Mouse (Mus musculus): ENCODE measurements around the gene Mospd3. TPM values are rescaled to one million over a fixed set of nuclear protein-coding genes. Genes with fewer than 3 reads are reported as not detected.

Mospd3 gene
- polyA plus RNA-seq, 1 experiment = 45.3 TPM

- Histone ChIP-seq H3K4me3 (ENCODE audit: insufficient read depth, low read length) (no peak overlapping the region), H3K27ac (ENCODE audit: insufficient read depth, low read length) (no peak overlapping the region), H3K4me1 (ENCODE audit: control insufficient read depth, insufficient read depth, low read length) (no peaks in the 10 kb centered on the region)
- TF ChIP-seq CTCF (IDR thresholded peaks at IDR 0.05; ENCODE audit: extremely low read depth, insufficient read depth, low read length) = no peak
- no peak for TF ChIP-seq POLR2A (IDR thresholded peaks at IDR 0.05; ENCODE audit: extremely low read depth, insufficient read depth, low read length)
Observed at GRCm38 (mm10) chr5:137549840-137550239, 51.0 kb downstream of the Mospd3 start.

Other genes with a start within 250 kb of the Mospd3 start
- gene Zan, start 124.0 kb downstream of the Mospd3 start, polyA plus RNA-seq (2012; rRNA removed) = 0.15 and 0.21 TPM in 2 replicates
- gene Pop7, start 98.5 kb downstream of the Mospd3 start, polyA plus RNA-seq (2012; rRNA removed) = 46.4 and 48.5 TPM in 2 replicates
- gene Gigyf1, start 82.5 kb downstream of the Mospd3 start, polyA plus RNA-seq (2012; rRNA removed) = 41.0 and 50.2 TPM in 2 replicates
- not detected in 2 replicates for gene Epo, start 67.8 kb downstream of the Mospd3 start, polyA plus RNA-seq (2012; rRNA removed)
- 653 and 687 TPM in 2 replicates for gene Gnb2, start 67.5 kb downstream of the Mospd3 start, polyA plus RNA-seq (2012; rRNA removed)
- 179 and 199 TPM in 2 replicates for gene Actl6b, start 47.5 kb downstream of the Mospd3 start, polyA plus RNA-seq (2012; rRNA removed)
- gene Tfr2, start 31.2 kb downstream of the Mospd3 start, polyA plus RNA-seq (2012; rRNA removed) = 22.3 and 25.5 TPM in 2 replicates
- gene Pcolce, start 12.7 kb upstream of the Mospd3 start, polyA plus RNA-seq (2012; rRNA removed) = 12.6 and 13.6 TPM in 2 replicates
- 0.23 and 0.29 TPM in 2 replicates for gene Fbxo24, start 27.9 kb upstream of the Mospd3 start, polyA plus RNA-seq (2012; rRNA removed)
- 11.5 and 15.0 TPM in 2 replicates for gene Lrch4, start 28.1 kb upstream of the Mospd3 start, polyA plus RNA-seq (2012; rRNA removed)
- gene Gm20605, start 28.1 kb upstream of the Mospd3 start, polyA plus RNA-seq (2012; rRNA removed) = 11.0 and 12.6 TPM in 2 replicates
- 24.6 and 26.0 TPM in 2 replicates for gene Sap25, start 40.3 kb upstream of the Mospd3 start, polyA plus RNA-seq (2012; rRNA removed)
- gene Irs3, start 44.7 kb upstream of the Mospd3 start, polyA plus RNA-seq (2012; rRNA removed) = 0.09 and 0.25 TPM in 2 replicates
- 35.7 and 36.7 TPM in 2 replicates for gene Agfg2, start 83.7 kb upstream of the Mospd3 start, polyA plus RNA-seq (2012; rRNA removed)
- gene Nyap1, start 140.5 kb upstream of the Mospd3 start, polyA plus RNA-seq (2012; rRNA removed) = 69.7 and 74.8 TPM in 2 replicates
- 365 and 366 TPM in 2 replicates for gene Tsc22d4, start 144.7 kb upstream of the Mospd3 start, polyA plus RNA-seq (2012; rRNA removed)
- gene Ppp1r35, start 177.8 kb upstream of the Mospd3 start, polyA plus RNA-seq (2012; rRNA removed) = 26.9 and 27.6 TPM in 2 replicates
- 37.8 and 38.1 TPM in 2 replicates for gene Mepce, start 186.6 kb upstream of the Mospd3 start, polyA plus RNA-seq (2012; rRNA removed)
- gene Zcwpw1, start 186.7 kb upstream of the Mospd3 start, polyA plus RNA-seq (2012; rRNA removed) = 11.3 and 12.6 TPM in 2 replicates
- 1.1 and 1.3 TPM in 2 replicates for gene Pilra, start 235.2 kb upstream of the Mospd3 start, polyA plus RNA-seq (2012; rRNA removed)

All from cortical plate, adult 2 months (tissue).